Mouse (Mus musculus) limb, embryonic 12.5 days (tissue): ENCODE data around the gene Chchd3. TPM values are rescaled to one million over a fixed set of nuclear protein-coding genes. Genes with fewer than 3 reads are reported as not detected.

Source experiments
- ATAC-seq: fragments of 200-750 bp; cut with Nextera tagmentation; 2 replicates; pipeline ENCODE4 v1.8.0; 2017; ENCODE audit warnings: low read depth, moderate TSS enrichment; ENCODE audit not compliant: insufficient number of reproducible peaks, insufficient read depth, low FRiP score, low TSS enrichment
- H3K27ac ChIP-seq: fragments of 300-500 bp; sonication (generic); 2 replicates; pipeline ENCODE4 v1.5.1; 2016; ENCODE audit warnings: mild to moderate bottlenecking, moderate library complexity
- H3K27me3 ChIP-seq: fragments of 300-500 bp; sonication (generic); 2 replicates; pipeline ENCODE4 v1.6.1; 2016; ENCODE audit warnings: mild to moderate bottlenecking, moderate library complexity
- H3K36me3 ChIP-seq: fragments of 300-500 bp; sonication (generic); 2 replicates; pipeline ENCODE4 v1.6.1; 2016; ENCODE audit warnings: mild to moderate bottlenecking, moderate library complexity
- H3K4me1 ChIP-seq: fragments of 300-500 bp; sonication (generic); replicated peaks from 2 replicates; pipeline ENCODE4 v1.6.1; 2016
- H3K4me2 ChIP-seq: fragments of 300-500 bp; sonication (generic); 2 replicates; pipeline ENCODE4 v1.6.1; 2016; ENCODE audit warnings: mild to moderate bottlenecking, moderate library complexity
- H3K4me3 ChIP-seq: fragments of 300-500 bp; sonication (generic); replicated peaks from 2 replicates; pipeline ENCODE4 v1.5.1; 2016; ENCODE audit warnings: mild to moderate bottlenecking
- H3K9ac ChIP-seq: fragments of 300-500 bp; sonication (generic); replicated peaks from 2 replicates; pipeline ENCODE4 v1.6.1; 2016; ENCODE audit warnings: mild to moderate bottlenecking, moderate library complexity
- H3K9me3 ChIP-seq: fragments of 300-500 bp; sonication (generic); 2 replicates; pipeline ENCODE4 v1.6.1; 2016; ENCODE audit warnings: mild to moderate bottlenecking, moderate library complexity
- whole genome bisulfite sequencing: fragments of 180-500 bp; shearing (Covaris S2); methylation state at CpG from one replicate; pipeline ENCODE4 v1.1.7; 2016; 5-methylcytosine and 5-hydroxymethylcytosine counted together
- polyA plus RNA-seq: library from polyadenylated mRNA; unstranded; fragments of >200 nt; fragmentation: Nextera tagmentation; extraction: Ambion mirVana; gene quantifications from 2 replicates; pipeline ENCODE4 v1.2.1, GENCODE M21; 2016

Chchd3 gene
- polyA plus RNA-seq, 1 experiment from 2014 or later: 102 TPM

- no peaks in the 10 kb centered on the region for H3K27me3 ChIP-seq
- 86% methylated on average over 10 of the region's 10 CpGs for WGBS
- H3K9me3 ChIP-seq: no peaks in the 10 kb centered on the region
- no peak for ATAC-seq
- no peak overlapping the region for H3K9ac ChIP-seq
- no peak overlapping the region for H3K4me3 ChIP-seq
- no peak overlapping the region for H3K4me2 ChIP-seq
- no peaks in the 10 kb centered on the region for H3K36me3 ChIP-seq
- H3K27ac ChIP-seq: no peak overlapping the region
- no peaks in the 10 kb centered on the region for H3K4me1 ChIP-seq
Measured at GRCm38 (mm10) chr6:32754524-32754923, 305.5 kb downstream of the Chchd3 start.

GRCm38 (mm10) chr6:32749821-32750220 is 310.2 kb downstream of the Chchd3 start:
- H3K4me1 ChIP-seq: no peaks in the 10 kb centered on the region
- no peak for ATAC-seq
- no peaks in the 10 kb centered on the region for H3K27me3 ChIP-seq
- H3K36me3 ChIP-seq: no peaks in the 10 kb centered on the region
- H3K27ac ChIP-seq: no peak overlapping the region
- 98% methylated on average over 1 of the region's 1 CpGs for WGBS
- no peak overlapping the region for H3K4me3 ChIP-seq
- no peak overlapping the region for H3K4me2 ChIP-seq
- H3K9ac ChIP-seq: no peak overlapping the region
- no peaks in the 10 kb centered on the region for H3K9me3 ChIP-seq

GRCm38 (mm10) chr6:32748777-32749176 is 311.3 kb downstream of the Chchd3 start:
- Histone ChIP-seq H3K27me3 (no peaks in the 10 kb centered on the region), H3K9me3 (no peaks in the 10 kb centered on the region), H3K9ac (no peak overlapping the region), H3K4me3 (no peak overlapping the region), H3K4me2 (no peak overlapping the region), H3K27ac (no peak overlapping the region), H3K4me1 (no peaks in the 10 kb centered on the region), H3K36me3 (no peaks in the 10 kb centered on the region)
- no peak for ATAC-seq
- WGBS: 31% methylated on average over 6 of the region's 6 CpGs

GRCm38 (mm10) chr6:32747333-32747732 is 312.7 kb downstream of the Chchd3 start:
- Histone ChIP-seq H3K4me1 (no peaks in the 10 kb centered on the region), H3K9me3 (no peaks in the 10 kb centered on the region), H3K27ac (no peak overlapping the region), H3K4me2 (no peak overlapping the region), H3K27me3 (no peaks in the 10 kb centered on the region), H3K36me3 (no peaks in the 10 kb centered on the region), H3K9ac (no peak overlapping the region), H3K4me3 (no peak overlapping the region)
- no peak for ATAC-seq
- WGBS: 65% methylated on average over 2 of the region's 2 CpGs

Other genes with a start within 250 kb of the Chchd3 start
- gene Exoc4, start 188.8 kb upstream of the Chchd3 start, polyA plus RNA-seq: 39.2 and 40.3 TPM in 2 replicates